Mouse (Mus musculus) heart, postnatal 36 days (tissue): ENCODE measurements at regions not wholly inside any gene's neighbourhood (a gene's known extent, or its start where the extent isn't known, plus 50 kb on each side); places are given as distances from the start of the nearest gene placed in this dataset.
"Not testable (repeated sequence)": the region's sequence is repeated elsewhere in the genome, so short reads cannot be mapped to it uniquely, and the experiment has no call there.

Source experiments
- DNase-seq, 2 experiments: peaks; one replicate each; pipeline ENCODE4 v3.0.0; 2021 to 2022
- intact Hi-C: fragments of 180-260 bp; cut with DNase I; formaldehyde crosslinking; loops from one replicate; pipeline ENCODE4 v1.15.1; 2025

- intact Hi-C loops, result not testable (repeated sequence)
- DNase-seq, result peak in 1 of 2 experiments; percentile 0
Observed at GRCm38 (mm10) chr14:42055451-42055850, 61.7 kb downstream of the Gm7951 start.
